Mouse (Mus musculus) kidney, postnatal 10 days (tissue): ENCODE results near the gene Best1.
A peak's percentile ranks its signal among the peaks of the same experiment; 100 is the strongest.
"Not testable (repeated sequence)": the region's sequence is repeated elsewhere in the genome, so short reads cannot be mapped to it uniquely, and the experiment has no call there.

Source experiments
- DNase-seq: peaks from one replicate; pipeline ENCODE4 v3.0.0; 2021; ENCODE audit warnings: mixed read lengths

Gene Best1

DNA sequence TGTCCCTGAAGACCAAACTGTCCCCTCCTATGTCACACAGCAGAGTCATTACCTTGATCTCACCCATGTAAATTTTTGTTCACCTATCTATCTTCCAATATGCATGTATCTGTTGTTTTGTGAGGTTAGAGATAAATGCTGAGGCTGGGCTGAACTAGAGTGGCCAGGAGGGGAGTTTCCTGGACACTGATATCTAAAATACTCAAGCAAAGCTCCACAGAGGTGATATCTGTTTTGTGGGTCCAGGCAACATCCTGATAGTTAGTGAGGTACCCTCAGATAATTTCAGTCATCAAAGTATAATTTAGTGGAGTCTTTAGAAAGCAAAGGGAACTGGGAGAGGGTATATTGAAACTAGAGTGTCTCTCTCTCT is 11.6 kb downstream of the Best1 start:
- no peak for DNase-seq

DNA sequence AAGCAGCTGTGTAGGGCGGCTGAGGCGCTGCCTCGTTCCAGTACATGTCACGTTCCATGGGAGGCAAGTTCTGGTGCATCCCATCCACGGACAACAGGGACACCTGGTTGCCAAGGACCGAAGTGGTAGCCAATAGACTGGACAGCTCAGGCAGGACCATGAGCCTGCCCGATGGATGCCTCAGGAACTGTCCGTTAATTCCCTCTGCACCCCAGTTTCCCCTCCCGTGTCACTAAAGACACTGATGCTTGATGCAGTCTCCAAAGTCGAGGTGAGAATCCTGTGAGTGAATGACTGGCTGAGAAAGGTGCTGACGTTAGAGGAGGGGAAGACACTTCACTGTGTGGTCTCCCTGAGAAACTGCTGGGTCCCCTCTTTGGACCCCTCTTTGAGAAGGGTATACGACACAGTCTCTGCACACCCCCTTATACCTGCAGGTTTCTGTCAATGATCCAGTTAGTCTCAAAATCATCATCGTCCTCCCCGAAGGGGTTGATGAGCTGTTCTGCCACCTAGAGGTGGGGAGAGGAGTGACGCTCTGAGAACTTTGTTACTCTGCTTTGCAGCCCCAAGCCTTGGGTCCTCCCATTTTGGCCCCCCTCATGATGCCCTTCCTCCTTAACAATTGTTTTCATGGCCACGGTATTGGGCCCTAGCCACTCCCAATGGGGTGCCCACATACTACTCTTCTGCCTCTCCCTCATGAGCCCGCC is 12.1 kb downstream of the Best1 start:
- no peak for DNase-seq

DNA sequence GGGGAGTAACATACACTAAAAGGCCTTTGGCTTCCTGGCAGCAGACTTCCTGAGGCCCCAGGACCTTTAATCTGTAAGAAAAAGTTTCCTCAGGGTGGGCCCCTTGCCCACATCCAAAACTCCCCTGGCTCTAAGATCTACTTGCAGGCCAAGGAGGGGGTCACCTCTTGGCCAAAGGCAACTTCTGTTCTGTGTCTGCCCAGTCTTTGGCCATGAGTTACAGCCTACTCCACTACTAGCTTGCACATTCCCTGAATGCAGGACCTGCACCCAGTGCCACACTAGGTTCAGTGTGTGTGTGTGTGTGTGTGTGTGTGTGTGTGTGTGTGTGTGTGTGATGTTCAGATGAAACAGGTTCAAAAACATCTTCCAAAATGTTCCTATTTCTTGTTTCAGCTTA is 13.8 kb downstream of the Best1 start:
- no peak for DNase-seq

DNA sequence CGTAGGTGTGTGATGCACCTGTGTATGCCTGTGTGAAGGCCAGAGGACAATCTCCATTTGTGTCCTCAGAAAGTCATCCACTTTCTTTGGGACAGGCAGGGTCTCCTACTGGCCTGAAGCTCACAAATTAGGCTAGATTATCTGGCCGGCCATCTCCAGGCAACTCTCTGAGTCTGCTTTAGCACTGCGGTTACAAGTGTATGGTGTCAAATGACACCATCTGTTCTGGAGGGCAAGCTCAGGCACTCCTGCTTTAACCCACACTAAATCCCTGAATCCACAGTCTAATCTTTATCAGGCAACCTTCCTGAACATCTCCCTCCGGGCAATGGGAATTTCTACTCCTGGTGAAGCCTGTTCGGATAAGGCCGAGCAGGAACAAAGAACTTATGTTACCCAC is 14.2 kb downstream of the Best1 start:
- DNase-seq: no peak

DNA sequence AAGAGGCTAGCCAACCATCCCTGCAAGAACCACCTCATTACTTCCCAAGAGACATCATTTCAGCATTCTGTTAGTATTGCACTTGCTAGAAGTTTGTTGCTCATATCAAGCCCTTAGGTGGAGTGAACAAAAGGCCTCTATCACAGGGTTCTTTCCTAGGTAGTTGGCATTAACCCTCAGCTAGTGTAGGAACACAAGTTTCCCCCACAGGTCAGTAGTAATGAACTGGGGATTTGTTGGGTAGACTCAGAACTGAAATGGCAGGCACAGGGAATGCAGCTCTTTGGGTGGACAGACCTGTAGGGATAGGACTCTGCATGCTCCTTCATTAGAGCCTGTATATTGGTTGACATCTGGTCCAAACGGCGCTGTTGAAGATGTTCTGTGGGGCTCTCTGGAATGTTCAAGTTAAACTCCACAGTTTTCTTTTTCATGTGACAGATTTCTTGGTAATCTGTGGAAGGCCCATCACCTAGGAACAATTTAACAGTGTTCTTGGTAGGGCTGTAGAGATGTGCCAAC is 15.5 kb downstream of the Best1 start:
- no peak for DNase-seq

DNA sequence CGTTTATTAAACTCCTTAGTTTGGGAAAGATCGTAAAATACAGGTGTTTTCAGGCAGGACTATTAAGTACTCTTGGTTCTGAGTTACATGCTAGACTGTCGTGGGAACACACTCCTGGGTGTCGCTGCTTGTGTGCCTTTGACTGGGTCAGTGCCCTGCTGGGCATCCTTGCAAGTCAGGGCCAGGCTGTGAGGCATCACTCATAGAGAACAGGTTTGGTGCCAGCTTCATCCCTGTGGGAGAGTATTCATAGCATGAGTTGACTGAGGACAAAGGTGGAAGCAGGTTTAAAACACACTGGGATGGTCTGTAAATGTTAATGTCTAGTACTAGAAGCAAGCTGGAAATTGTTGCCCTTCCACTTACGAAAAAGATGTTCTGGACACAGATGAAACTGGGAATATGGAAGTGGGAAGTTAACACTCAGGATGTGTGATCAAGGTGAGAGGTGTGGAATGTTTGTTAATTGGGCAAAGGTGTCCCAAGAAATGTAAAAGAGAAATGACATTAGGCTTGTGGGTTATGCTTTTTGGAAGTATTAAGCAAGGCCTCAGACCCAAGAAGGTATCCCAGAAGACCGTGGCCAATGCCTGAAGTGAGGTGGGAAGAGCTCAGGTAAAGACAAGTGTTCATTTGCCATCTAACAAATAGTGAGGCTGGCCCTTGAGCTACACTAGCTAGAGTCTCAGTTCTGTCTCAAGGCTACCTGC is 16.1 kb downstream of the Best1 start:
- DNase-seq: no peak

DNA sequence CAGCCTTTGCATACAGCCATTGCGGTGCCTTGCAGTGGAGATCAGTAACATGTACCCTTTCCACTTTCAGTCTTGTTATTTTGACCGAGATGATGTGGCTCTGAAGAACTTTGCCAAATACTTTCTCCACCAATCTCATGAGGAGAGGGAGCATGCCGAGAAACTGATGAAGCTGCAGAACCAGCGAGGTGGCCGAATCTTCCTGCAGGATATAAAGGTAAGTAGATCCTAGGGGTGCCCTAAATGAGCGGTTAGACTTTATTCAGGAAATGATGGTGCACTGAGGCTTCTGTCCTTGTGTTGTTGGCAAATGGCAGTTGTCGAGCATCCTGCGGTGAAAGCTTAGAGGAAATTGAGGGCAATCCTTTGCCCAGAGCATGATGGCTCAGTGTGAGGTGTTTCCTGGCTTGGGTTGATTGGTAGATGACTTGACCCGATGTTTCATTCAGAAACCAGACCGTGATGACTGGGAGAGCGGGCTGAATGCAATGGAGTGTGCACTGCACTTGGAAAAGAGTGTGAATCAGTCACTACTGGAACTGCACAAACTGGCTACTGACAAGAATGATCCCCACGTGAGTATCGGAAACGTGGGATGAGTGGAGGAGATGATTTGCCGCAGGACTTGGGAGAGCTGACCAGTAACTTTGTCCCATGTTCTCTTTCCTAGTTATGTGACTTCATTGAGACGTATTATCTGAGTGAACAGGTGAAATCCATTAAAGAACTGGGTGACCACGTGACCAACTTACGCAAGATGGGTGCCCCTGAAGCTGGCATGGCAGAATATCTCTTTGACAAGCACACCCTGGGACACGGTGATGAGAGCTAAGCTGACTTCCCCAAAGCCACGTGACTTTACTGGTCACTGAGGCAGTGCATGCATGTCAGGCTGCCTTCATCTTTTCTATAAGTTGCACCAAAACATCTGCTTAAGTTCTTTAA is 17.1 kb downstream of the Best1 start:
- no peak for DNase-seq

DNA sequence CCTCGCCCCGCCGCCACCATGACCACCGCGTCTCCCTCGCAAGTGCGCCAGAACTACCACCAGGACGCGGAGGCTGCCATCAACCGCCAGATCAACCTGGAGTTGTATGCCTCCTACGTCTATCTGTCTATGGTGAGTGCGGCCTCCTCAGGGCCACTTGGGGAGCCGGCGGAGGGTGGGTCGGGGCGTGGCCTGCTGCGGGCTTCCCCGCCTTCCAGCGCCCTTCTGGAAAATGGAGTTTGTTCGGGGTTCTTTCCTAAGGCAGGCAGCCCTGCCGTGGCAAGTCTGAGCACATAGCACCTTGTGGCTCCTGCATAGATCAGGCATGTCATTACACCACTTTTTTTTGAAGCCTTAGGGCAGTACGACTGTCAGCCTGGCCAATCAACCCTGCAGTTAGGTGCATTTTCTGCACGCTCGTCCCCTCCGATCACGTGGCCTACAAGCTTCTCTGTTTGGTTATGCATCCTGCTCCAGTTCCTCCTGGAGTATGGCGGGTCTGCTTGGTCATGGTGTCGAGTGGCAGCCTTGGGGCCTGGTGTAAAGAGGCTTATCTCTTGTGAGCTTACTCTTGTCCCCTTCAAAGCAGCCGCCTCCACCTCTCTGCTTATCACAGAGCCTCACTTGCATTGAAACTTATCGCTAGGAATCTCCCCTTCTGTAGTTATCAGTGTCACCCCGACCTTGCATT is 18.4 kb downstream of the Best1 start:
- peak; percentile 85 for DNase-seq

DNA sequence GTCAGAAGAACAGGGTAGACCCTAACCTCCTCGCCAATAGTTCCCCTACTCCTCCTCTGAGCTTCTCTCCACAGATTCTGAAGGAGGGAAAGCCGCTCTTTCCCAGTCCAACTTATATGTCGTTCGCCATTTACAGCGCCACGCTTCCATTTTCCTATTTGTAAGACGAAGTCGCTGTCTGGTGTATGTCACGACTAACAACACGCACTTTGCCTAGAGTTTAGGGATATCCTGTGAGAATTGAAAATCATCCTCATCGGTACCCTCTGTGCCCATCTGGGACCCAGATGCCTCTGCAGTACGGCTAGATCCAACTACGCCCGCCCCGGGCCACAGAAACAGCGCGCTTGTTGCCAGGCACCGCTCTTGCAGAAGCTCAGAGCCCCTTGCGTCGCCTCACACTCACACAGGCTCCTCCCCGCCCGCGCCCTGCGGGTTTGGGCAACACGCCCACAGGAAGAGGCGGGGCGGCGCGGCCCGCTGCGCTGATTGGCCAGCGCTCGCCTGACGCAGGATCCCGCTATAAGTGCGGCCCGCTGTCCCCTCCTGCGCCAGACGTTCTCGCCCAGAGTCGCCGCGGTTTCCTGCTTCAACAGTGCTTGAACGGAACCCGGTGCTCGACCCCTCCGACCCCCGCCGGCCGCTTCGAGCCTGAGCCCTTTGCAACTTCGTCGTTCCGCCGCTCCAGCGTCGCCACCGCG is 19.1 kb downstream of the Best1 start:
- peak; percentile 98 for DNase-seq

DNA sequence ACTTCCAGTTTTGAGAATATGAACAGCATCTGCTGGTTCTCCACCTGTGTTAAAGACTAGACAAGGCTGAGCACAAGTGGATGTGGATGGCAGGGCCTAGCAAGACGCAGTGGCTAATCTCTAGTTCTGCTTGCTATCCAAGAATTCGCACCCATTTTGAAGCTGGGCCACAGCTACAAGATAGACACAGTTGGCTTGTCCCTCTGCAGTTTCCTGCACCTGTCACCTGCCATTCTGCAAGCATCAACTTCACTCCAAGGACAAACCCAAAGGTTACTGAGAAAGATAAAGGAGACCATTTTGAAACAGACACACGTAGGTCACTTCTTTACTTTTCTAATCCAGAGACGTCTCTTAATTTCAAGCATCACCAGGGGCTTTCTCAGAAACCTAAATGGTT is 19.8 kb downstream of the Best1 start:
- no peak for DNase-seq

DNA sequence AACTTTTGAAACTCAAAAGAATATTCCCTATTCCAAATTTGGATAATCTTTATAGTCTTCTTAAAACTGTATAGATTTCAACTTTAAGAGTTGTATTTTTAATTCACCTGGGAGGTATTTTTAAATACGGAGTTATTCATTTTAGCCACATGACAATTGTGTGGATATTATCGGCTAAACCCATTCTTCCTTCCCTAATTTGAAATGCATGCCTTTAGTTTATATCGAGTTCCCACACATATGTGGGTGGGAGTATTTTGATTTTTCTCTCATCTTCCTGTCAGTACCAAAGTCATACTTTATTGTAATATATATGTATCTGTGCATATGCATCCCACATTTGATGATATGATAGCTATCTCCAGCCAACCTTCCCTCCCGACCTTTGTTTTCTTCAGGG is 21.2 kb downstream of the Best1 start, which contains the start of gene Fth1:
TSS of gene Fth1 (plus strand) at position 341 of the 400 bp plus-strand sequence.
- DNase-seq: no peak

DNA sequence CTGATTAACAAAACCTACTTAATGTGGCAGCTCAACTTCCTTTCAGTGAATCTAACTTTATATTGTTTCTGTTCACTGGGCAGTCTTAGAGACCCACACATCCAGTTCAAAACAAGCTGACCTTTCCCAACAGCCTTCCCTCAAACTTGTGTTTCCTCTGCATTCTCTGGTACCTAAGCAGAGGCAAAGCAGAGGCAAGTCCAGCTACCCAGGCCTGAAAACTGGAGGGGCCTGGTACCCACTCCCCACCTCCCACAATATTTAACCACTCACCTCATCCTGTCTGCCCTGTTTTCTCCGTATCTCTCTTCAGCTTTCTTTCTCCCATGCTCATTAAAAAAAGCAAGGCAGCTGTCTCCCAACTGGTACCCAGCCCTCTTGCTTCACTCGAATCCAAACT is 22.3 kb downstream of the Best1 start:
- DNase-seq: no peak

DNA sequence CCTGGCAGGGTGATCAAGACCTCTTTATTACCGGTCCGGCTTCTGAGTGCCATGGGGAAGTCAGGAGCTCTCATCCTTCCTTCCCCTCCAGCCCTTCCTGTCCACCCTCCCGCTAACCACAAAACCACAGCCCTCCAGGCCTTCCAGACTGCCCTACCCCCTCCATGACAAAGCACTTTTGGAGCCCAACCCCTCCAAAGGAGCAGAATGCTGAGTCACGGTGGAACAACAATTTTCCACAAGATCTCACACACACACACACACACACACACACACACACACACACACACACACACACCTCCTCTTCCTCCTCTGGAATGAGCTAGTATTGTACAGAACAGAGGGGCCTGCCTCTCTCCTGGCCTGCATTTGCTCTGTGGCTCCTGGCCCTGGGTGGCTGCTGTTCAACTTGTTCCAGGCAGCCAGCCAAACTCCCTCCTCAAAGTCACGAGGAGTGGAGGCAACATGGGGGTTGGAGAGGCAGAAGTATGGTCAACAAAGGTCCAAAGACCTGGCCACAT is 22.9 kb downstream of the Best1 start:
- peak; percentile 91 for DNase-seq

DNA sequence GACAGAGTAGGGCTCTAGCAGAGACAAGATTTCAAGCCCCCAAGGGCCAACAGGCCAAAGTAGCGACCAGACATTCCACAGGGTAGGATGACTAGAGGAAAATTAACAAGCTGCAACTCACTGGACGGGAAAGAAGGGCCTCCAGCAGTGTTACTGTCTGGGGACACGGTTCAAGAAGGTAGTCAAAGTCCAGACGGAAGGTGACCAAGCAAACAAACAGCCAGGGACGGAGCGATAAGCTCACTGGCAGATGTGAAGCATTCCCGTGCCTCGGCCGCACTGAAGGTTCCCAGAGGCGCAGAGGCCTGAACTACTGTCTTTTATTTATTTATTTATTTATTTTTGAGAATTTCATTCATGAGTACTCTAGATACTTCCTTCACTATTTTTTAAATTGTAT is 24.3 kb downstream of the Best1 start:
- DNase-seq: peak; percentile 57

DNA sequence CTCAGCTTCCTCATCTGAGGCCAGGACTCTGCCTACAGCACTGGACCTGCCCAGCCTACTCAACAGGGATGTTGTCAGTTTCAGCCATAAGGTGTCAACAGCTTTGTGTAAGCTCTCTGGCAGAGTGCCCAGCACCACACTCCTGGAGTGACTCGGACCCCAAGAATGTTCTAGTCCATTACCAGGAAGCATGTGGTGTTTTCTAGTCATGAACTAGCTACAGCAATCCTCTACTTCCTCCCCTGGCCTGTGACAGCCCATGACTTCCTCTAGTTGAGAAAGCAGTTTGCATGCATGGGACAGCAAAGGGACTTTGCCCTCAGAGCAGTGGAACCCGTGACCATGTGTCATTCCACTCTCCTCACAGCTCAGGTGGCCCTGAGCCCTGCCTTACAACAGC is 26.6 kb downstream of the Best1 start:
- DNase-seq: not testable (repeated sequence)

DNA sequence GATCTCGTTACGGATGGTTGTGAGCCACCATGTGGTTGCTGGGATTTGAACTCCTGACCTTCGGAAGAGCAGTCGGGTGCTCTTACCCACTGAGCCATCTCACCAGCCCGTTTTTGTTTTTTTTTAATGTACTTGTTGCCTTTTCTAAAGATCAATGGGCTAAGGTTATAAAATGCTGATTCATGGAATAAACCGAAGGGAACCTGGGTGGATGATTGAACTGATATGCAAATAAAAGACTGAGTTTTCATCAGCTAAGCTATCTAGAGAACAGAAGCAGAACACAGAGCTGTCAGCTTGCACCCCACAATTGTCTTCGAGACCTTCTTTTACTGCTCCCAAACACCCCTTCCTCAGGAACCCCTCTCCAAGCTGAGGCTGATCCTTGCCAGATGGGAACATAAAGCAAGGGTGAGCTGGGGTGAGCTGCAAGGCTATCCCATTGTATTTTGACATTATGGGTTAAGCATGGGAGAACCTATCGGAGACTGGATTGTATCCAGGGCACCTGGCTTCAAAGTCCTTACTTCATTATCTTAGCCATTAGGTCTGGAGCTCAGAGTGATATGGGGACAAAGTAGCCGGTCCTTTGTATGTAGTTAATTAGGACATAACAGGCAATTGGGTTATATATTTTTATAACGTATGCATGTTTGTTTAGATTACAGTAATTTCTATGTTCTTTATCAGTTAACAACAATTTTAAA is 33.2 kb downstream of the Best1 start:
- DNase-seq: no peak

DNA sequence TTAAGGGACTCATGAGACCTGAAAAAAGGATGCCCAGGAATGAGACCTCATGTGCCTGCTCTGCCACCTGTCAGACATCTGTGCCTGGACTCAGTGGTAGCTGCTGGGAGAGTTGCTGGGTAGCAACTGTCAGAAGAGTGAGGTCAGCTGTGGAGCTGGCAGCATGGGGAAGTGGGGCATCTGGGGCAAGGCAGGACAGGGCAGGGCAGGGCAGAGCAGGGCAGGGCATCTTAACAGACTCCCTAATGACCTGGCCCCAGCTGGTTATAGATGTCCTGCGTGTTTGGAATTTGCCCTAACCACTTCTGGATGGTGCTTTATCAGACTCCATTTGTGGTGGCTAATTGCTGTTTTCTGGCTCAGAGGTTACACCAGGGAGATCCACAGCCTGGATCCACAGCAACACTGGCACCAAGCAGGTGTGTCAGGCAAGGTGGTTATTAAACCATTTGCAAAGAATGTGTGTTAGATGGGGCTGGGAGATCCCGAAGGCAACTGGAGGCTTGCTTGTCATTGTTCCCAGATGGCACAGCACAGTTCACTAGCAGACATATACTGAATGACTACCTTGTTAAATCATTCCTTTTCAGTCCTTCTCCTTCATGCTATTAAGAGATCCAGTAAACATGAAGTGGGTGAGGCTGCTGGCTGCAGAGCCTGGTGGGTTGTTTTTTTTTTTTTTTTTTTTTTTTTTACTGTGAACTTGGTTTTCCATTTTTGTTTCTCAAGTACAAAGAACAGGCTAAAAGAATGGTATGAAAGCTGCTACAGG is 35.2 kb downstream of the Best1 start:
- DNase-seq: no peak

DNA sequence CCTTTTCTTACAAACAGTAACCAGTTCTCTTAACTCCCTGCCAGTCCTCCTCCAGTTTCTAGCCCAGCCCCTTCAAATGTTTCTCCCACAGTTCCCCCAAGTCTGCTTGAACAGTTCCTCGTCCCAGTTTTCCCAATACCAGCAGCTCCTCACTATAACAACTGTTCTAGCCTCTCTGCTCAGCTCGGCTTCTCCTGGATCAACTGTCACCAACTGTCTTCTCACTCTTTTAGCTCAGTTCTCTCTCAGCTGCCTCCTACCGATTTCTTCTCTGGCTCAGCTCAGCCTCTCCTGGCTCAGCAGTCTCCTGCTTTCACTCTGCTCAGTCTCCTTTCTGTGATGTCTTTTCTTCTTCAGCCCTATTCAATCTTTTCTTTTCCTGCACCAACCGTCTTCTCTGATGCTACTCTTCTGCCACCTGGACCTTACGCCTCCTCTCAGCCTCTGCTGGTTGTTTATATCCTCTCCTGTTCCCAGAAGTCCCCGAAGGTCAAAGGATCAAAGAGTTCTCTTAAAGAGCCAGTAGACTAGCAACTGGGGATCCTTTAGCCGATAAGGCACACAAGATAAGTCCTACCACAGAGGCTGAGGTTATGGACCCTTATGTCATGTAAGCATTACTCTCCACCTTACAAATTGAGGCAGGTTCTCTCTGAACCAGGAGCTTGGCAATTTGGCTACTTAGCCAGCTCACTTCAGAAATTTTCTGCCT is 37.1 kb downstream of the Best1 start:
- no peak for DNase-seq

DNA sequence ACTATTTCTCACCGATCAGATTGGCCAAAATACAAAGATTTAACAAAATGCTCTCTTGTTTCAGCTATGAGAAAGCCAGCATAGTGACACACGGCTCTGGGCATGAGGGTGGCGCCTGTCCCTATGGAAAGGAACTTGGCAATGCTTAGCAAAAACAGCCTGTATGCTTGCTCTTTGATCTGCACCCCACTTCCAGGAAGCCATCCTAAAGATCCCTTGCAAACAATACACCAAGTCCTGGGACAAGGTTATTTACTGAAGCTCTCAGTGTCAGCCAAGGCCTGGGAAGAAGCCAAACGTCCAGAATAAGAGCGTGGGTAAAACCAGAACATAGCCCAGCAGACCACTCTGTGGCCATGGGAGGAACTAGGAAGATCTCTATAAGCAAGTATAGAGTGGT is 40.7 kb downstream of the Best1 start:
- no peak for DNase-seq

DNA sequence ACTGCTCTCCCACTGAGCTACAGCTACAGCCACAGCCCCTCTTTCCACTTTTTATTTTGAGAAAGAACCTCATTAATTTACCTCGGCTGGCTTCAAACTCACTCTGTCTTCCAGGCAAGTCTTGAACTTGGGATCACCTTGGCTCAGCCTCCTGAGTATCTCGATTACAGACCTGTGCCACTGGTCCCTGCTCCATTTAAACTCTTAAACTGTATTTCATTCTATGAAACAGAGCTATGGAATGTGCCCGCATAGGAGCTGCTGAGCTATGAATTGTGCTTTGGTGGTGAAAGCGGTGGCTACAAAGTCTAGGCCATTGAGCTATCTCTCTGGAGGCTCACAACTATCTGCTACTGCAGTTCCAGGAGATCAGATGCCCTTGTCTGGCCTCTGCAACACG is 43.5 kb downstream of the Best1 start:
- DNase-seq: no peak
